Mouse (Mus musculus) lung, postnatal 36 days (tissue): ENCODE results near the gene Trim30a.
A peak's percentile ranks its signal among the peaks of the same experiment; 100 is the strongest.
"Not testable (repeated sequence)": the region's sequence is repeated elsewhere in the genome, so short reads cannot be mapped to it uniquely, and the experiment has no call there.

Source experiments
- DNase-seq: peaks from one replicate; pipeline ENCODE4 v3.0.0; 2022; ENCODE audit warnings: mixed read lengths

Gene Trim30a

GRCm38 (mm10) chr7:104465065-104465744 is at the start of gene Trim30a:
Trim30a (minus strand) TSS chr7:104465193.
- DNase-seq = peak; percentile 62

- peak; percentile 31 for DNase-seq
Observed at GRCm38 (mm10) chr7:104507421-104508065, 42.5 kb upstream of the Trim30a start, which contains the start of gene Trim30d. Trim30d (minus strand) TSS chr7:104507849.

DNA sequence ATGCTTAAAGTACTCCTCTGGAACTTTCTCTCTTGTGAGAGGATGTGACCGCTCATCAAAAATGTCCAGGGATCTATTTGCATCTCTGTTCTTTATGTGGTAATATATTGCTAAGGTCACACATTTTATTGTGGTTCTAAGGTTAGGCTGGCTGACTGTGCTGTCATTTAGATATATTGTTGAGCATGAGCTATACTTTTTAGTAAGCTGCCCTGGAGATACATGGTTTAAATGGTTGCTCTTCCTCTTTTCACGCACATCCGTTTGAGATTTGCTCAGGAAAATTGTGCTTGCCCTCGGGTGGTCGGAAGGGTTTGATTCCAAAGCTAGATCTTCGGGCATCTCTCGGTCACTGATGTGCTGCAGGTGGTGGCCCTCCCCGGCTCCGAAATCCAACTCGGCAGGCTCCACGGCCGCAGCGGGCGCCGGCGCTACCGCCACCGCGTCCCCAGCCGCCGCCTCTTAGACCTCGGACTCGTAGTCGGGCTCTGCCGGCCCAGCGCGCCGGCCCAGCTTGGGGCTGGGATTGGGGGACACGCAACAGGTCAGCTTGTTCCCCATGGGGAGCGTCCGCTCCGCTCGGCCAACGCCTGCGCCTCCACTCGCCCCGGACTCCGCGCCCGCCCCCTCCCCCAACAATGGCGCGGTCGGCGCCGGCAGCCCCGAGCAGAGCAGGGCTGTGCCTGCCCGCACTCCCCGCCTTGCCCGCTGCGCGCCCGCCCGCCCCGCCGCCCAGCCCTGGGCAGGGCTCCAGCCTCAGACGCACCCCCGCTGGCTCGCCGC is 36.8 kb upstream of the Trim30a start:
- DNase-seq = no peak

- not testable (repeated sequence) for DNase-seq
Observed at GRCm38 (mm10) chr7:104501186-104501585, 36.2 kb upstream of the Trim30a start.

GRCm38 (mm10) chr7:104499464-104499863 is 34.5 kb upstream of the Trim30a start:
- DNase-seq = not testable (repeated sequence)

DNA sequence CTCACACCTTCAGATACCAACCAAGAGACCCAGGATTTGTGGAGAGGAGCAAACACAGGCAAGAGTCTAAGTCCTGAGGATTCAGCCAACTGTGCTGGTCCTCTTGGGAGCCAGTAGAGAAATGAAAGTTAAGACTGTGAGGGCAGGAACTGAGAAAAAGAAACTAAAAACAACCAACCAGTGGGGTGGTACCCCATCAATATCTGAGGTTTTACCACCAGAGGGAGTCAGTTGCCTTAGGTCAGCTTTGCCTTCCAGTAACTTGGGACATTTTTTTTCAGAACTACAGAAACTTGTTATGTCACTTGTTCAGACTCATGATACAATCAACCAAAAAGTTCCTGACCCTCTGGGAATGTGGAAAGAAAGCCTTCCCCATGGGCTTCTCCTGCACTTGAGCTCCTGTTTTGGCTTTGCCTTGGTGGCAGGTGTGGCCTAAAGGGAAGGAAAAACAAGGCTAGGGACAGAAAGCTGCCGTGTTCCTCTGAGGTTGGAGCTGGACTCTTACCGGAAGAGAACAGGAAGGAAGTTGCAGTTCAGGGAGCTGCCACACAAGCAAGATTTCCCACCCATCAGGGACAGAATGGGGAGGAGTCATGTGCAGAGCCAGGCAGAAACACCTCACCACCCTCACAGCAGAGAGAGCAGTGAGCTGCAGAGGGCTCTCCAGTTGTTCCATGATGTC is 18.9 kb downstream of the Trim30a start:
- peak; percentile 58 for DNase-seq

- no peak for DNase-seq
Observed at GRCm38 (mm10) chr7:104404460-104404950, 60.5 kb downstream of the Trim30a start.

- peak; percentile 3 for DNase-seq
Observed at GRCm38 (mm10) chr7:104401140-104401539, 63.9 kb downstream of the Trim30a start.

DNA sequence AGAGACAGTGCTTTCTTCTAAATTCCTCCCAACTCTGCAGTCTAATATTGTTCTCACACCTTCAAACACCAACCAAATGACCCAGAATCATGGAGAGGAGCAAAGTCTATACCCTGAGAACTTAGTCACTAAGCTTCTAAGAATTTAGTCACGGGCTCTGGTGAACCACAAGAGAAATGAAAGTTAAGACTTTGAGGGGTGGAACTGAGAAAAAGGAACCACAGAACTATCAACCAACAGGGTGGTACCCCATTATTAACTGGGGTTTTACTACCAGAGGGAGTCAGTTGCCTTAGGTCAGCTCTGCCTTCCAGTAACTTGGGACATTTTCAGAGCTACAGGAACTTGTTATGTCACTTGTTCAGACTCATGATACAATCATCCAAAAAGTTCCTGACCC is 64.3 kb downstream of the Trim30a start, which contains the start of gene Trim30c:
Gene Trim30c, minus strand, starts transcription at position 140 of the 400 bp plus-strand sequence.
- DNase-seq = peak; percentile 3

- no peak for DNase-seq
Observed at GRCm38 (mm10) chr7:104398492-104398891, 66.5 kb downstream of the Trim30a start.

- peak; percentile 69 for DNase-seq
Observed at GRCm38 (mm10) chr7:104369736-104370414, 95.1 kb downstream of the Trim30a start, which contains the start of gene Trim30b. Trim30b (minus strand) TSS chr7:104369884.

GRCm38 (mm10) chr7:104366339-104366738 is 98.7 kb downstream of the Trim30a start:
- DNase-seq = no peak
